Mouse (Mus musculus) erythroblast, embryonic 14.5 days (primary cell): ENCODE measurements around the gene Gadl1.

ENCODE experiments used
- GATA1 ChIP-seq: IDR thresholded peaks from 2 replicates; pipeline ENCODE4 v1.6.1; 2012; ENCODE audit warnings: low read length, inconsistent platforms, mixed read lengths
- TAL1 ChIP-seq: IDR thresholded peaks from 3 replicates; pipeline ENCODE4 v1.6.1; 2012; ENCODE audit warnings: low read length, inconsistent platforms, mixed read lengths

DNA sequence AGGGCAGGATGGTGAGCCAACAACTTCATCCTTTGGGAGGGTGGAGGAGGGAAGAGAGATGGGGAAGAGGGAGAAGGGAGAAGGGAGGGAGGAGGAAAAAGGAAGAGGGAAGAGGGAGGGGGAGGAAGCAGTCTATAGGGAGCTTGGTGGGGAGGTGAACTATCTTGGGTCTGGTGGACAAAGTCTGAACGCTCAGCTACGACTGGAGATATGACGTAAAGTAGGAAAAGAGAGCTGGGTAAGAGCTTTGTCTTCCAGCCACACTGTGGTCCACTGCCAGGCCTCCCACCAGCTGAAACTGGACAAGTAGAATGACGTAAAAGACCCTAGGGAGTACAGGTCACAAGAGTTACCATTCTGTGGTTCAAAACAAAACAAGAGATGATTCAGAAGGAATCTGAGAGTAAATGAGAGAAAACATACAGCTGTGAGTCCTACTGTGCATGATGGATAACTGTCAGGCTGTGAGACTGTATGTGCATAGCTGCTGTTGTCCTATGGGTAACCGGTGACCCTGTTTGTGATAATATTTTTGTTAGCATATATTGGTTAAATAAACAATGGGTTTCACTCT, 26.5 kb upstream of the Gadl1 start:
- TF ChIP-seq TAL1 (no peak), GATA1 (no peak)
